Mouse (Mus musculus): Measurements from ENCODE around the gene Fau.

- TF ChIP-seq CTCF (conservative IDR thresholded peaks at IDR 0.05; ENCODE audit: insufficient read depth, insufficient read length, low read depth, low read length) (no peak), POLR2A (IDR thresholded peaks at IDR 0.05; ENCODE audit: low read depth, low read length) (no peak)
These were observed 4.1 kb downstream of the Fau start for GRCm38 (mm10) chr19:6061641-6062302.

Data from kidney, adult 2 months (tissue).